Mouse (Mus musculus) urinary bladder, postnatal 14 days (tissue): ENCODE measurements around the gene Spib.

ENCODE experiments used
- DNase-seq: peaks from one replicate; pipeline ENCODE4 v3.0.0; 2021; ENCODE audit warnings: low spot score

The Spib gene

DNA sequence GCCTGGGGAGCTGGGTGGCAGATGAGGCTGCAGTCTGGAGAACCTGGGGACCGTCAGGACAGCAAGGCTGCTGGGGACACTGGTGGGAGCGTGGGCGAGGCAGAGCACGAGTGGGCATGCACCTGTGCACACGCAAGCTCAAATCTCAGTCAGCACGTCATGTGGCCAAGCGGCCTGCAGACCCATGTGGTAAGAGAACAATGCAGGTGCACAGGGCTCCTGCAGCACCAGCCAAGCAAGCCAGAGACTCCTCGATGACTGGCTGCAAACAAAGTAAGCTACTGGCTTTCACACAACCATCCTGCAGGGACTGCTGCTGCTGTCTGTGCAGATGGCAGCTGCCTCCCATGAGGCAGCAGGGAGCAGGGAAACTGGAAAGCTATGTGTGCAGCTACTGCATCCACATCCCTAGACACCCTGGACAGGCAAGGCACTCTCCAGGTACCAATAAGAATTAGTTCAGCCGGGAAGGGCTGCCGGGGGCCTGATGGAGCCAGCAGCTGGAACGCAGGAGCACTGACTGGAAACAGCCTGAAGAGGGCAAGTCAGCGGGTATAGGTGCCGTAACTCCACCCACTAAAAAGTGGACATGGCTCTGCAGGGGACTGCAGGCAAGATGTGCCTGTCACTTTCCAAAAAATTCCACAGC lies 44.8 kb downstream of the Spib start:
- no peak for DNase-seq

DNA sequence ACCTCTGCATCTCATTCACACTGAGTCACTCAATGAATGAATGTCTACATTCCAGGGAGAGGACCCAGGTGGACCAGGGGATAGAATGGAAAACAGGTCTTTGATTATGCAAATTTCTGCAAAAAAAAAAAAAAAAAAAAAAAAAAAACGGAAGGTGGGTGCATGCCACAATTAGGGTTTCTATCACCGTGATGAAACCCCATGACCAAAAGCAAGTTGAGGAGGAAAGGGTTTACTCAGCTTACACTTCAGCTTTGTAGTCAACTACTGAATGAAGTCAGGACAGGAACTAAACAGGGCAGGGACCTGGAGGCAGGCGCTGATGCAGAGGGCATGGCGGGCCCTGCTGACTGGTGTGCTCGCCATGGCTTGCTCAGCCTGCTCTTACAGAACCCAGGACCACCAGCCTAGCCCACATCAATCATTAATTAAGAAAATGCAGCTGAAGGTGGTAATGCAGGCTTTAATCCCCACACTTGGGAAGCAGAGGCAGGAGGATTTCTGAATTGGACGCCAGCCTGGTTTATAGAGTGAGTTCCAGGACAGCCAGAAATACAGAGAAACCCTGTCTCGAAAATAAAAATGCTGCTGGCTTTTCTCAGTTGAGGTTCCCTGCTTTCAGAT lies 46.2 kb downstream of the Spib start:
- DNase-seq, result no peak

DNA sequence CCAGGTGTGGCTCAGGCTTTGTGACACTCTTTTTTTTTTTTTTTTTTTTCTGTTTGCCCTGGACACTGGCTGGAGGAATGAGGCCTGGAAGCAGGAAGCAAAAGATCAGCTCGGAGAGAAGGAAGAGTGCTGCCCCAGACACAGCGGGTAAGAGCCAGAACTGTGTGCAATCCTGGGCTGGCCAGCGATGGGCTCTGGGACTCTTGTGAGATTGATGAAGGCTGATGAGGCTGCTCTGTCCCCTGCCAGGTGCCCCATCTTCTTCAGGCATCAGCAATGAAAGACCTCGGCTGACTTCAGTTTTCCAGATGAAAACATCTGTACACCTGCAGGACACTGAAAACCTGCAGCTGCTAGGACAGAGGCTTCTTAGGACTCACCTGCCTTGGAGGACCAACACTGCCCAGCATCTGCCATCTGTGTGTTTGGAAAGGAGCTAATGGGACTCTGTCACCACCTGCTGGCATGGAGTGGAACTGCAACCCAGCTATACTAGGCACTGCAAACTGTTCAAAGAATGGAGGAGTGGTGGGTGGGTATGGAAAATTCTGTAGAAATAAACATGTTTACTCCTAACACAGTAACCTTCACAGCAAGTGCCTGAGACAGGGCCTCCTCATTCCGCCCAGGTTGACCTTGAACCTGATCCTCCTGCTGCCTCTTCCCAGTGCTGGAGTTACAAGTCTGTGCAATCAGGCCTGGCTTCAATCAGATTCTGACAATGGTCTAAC lies 46.9 kb downstream of the Spib start:
- DNase-seq, result peak; percentile 72

- no peak for DNase-seq
Measured at GRCm38 (mm10) chr7:44484109-44484508, 47.8 kb downstream of the Spib start.

GRCm38 (mm10) chr7:44482836-44483435 lies 48.9 kb downstream of the Spib start:
- no peak for DNase-seq
